Mouse (Mus musculus): ENCODE results near the gene Fam118b. TPM values are rescaled to one million over a fixed set of nuclear protein-coding genes. Genes with fewer than 3 reads are reported as not detected.

The Fam118b gene
- polyA plus RNA-seq (2017; shearing (Covaris generic)): 10 to 100 TPM; 45.5 to 66.0 (median 60.7) TPM

GRCm38 (mm10) chr9:35267146-35267975 is at the start of gene Fam118b, which contains the start of gene Rpusd4:
Fam118b (minus strand) TSS chr9:35267805.
Rpusd4 (plus strand) TSS chr9:35267865.
- ATAC-seq: peak; percentile 84

DNA sequence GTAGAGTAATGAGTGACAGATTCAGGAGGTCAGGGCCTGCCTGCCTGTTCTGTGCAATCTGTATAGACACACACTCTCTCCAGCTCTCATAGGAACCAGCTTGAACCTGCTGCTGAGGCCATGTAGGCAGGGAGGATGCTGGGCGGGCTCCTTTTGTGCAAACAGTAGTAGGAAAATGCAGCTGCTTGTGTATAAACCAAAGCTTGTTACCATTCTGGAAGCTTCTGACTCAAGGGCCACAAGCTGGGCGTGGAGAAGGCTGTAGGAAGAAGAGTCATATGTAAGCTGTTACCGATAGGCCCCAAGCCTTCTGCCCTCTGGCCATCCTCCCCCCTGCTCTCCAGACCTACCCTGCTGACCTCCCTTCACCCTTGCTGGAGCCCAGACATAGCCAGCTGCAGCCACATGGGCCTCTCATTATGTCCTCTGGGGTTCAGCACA is 49.2 kb upstream of the Fam118b start:
- no peak for ATAC-seq

DNA sequence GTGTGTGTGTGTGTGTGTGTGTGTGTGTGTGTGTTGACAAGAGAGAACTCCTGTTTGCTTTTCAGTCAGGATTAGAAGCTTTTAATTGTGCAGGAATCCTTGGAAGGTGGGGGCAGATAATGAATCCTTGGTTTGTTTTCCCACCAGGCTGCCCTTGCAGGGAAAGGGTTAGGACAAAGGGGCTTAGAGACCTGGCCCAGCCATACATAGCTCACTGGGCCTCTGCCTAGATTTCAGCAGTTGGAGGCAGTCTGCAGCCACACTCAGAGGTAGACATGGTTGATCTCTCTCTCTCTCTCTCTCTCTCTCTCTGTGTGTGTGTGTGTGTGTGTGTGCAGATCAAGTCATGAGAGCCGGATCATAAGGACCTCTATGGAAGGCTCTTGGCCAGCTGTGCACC is 46.6 kb upstream of the Fam118b start:
- no peak for ATAC-seq

DNA sequence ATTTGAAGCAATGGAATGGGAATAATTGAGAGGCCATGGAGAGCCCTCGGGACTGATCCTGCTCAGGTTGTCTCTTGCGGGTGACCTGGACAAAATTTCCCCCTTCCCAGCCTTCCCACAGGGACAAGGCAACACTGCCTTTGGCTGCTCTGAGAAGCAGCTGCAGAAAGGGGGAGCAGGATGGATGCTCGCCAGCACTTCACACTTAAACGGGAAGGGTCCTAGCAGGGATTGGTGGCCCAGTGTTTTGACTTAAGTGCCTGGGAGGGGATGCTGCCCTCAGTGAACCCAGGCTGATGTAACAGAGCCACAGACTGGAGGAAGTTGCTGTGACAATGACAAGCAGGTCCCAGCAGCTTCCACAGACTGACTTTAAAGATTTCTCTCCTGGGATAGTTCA is 46.0 kb upstream of the Fam118b start:
- no peak for ATAC-seq

DNA sequence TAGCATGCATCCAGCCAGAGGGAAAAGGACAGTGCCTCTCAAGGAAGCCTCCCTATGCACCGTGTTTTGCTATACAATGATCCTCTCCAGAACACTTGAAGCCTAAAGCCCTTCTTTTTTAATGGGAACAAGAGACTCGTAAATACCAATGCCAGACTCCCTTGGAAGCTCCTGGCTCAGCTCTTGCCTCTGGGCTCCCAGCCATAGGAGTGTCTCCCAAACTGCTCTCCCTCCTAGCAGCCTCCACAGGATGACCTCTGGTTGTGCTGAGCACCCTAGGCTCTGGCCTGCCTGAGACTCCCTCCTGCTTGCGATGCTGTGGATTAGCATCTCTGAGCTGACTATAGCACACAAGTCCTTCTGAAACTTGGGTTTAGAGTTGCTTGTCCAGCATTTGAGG is 44.9 kb upstream of the Fam118b start:
- no peak for ATAC-seq

DNA sequence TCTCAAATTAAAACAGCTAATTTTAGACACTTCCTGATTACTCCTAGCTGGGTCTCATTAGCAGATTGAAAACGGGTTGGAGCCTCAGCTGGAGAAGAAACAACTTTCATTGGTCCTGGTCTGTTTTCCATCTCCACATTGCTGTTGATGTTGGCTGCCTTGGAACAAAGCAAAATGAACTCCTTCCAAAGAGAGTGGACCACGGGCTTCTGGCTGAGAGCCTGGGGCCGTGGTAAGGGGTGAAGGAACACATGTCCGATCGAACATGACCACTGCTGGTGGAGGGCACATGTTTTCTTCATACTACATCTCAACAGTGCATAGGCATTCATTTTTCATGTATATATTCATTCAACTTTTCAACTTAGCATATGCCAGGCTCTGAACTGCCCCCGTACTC is 42.8 kb upstream of the Fam118b start:
- ATAC-seq: no peak

DNA sequence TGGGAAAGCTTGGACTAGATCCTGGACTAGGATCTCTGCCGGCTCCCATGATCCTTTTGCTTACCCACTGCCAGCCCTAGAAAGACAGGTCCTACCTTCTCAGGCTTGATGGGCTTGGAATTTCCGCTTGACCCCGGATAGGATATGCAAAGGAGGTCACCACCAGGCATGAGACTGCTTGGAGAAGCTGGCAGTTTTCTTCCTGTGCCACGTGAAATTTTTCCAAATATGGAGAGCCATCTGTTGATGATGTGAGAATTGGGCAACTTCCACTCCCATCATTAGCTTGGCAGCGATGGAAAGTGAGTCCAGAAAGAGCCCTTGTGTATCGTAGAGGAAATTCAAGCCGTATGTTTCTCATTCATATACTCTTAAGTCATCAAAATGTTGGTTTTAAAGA is 39.9 kb upstream of the Fam118b start:
- ATAC-seq: no peak

DNA sequence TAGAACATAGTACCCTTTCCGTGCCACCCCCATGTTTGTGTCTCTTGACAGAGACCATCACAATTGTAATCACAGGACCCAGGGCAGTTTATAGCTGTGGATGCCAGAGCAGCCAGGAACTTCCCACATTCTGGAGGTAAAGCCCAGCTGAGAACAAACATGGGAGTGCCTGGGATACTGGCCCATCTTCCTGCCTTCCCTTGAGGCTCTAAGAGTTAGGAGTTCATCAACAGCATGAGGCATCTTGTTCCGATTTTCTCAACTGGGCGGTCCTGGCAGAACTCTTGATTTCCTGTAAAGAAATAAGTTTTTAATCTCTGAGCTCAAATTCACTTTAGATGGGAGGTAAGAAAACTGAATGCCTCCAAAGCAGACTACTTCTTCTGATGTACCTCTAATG is 34.6 kb upstream of the Fam118b start:
- no peak for ATAC-seq

- ATAC-seq: no peak
Observed at GRCm38 (mm10) chr9:35297791-35298190, 30.2 kb upstream of the Fam118b start.

- ATAC-seq: no peak
Observed at GRCm38 (mm10) chr9:35293465-35293864, 25.9 kb upstream of the Fam118b start.

DNA sequence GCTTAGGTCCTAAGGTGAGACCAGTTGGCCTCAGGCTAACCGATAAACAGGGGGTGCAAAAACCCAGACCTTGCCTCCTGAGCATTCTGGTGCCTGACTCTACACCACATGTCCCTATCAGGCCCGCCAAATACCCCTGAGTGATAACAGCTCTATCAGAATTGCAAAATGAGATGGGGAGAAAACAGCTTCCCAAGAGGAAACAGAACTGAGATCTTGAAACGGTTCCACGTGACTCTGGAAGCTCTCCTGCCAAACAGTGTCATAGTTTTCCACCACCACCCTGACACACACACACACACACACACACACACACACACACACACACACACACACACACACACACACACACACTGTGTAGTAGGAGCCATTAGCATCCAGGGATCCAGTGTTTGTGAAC is 23.3 kb upstream of the Fam118b start:
- ATAC-seq: no peak

- no peak for ATAC-seq
Observed at GRCm38 (mm10) chr9:35290417-35290816, 22.8 kb upstream of the Fam118b start.

DNA sequence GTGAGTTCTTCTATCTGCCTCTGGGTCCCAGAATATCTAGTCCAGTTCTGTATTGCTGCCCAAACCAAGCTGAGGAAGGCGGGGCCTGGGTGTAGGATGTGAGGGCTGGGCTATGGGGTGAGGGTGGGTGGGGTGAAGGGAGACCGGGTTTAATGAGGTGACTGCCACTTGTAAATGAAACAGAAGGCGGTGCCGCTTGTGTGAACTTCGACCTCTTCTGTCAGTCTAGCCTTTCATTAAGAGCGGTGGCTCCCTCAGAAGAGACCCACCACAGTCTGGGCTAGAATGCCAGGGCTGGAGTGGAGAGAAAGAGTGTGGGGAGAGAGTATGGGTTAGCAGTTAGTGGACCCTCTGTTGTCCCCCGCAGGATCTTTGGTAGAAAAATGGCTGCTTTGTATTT is 22.4 kb upstream of the Fam118b start:
- no peak for ATAC-seq

- ATAC-seq: no peak
Observed at GRCm38 (mm10) chr9:35286351-35286750, 18.7 kb upstream of the Fam118b start.

DNA sequence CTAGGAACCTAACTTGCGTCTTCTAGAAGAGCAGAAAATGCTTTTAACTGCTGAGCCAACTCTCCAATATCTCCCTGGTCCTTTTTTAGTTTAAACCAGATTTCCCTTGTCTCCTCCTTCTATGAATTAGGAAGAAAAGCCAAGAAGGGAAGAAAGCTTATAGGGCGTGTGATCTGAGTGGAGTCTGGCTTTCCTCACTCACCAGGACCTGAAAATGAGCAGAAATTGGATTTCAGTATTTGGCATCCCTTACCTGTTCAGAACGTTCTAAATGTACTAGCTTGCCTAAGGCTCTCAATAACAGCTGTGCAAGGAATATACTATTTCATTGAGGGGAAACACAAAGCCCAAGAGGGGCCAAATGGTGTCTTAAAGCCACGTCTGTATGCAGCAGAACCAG is 16.7 kb upstream of the Fam118b start:
- ATAC-seq: no peak

DNA sequence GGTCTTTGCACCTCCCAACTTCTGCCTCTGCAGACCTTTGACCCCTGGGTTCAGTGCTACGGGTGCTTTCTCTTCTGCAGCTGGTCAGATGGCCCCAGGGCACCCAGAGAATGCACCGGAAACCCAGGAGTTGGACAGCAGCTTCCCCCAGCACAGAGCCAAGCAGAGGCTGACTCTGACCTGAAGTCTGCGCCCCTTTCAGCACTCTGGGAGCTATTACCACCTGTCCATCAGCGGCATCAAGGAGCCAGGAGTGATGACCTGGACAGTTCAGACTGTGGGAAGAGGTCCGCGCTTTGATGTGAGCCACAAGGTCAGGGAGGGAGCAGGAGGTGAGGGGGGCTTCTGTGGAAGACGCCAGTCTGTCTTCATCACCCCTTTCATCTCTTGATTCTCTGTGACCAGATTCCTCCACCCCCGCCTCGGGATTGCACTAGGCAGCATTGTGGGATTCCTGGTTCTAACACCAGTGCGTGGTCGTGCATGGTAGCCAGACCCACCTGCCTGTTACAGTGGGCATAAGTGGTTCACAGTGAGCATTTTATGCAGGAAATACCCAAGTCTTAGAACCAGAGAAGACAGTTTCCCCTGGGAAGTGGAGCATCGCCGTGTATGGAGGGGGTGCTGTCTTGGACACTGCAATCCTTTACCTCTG is 15.9 kb upstream of the Fam118b start:
- no peak for ATAC-seq

GRCm38 (mm10) chr9:35282851-35283200 is 15.2 kb upstream of the Fam118b start:
- ATAC-seq: no peak

DNA sequence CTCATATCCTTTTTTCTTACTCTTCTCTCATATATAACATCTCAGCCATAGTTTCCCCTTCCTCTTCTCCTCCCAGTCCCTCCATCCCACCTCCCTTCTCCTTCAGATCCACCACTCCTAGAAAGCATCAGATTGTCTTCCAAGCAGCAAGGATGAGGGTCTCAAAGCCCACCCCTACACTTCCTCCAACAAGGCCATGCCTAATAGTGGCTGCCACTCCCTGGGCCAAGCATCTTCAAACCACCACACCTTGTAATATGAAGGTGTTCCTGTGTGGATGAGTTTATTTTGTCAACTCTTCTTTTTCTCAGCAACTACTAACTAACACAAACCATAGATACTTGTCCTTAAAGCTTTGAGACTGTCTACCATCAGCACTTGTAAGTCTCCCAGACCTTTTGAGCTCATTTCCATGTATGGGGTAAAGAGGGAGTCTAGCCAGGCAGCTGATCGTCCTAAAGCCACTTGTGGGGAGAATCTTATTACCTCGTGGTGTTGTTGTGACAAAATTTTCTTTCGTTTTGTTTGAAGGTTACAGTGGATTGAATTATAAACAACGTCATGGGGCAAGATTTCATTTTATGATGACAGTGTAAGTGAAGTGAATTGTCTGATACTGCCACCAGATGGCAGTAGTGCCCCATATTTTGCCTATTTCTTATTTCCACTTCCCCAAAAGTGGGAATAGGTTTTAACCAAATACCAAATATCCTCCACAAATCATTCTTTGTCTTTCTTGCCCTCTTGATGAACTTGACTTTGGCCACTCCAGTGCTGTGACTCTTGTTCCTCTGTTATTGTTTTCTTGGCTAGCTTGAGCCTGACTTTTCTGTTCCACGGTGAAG is 14.6 kb upstream of the Fam118b start:
- ATAC-seq: peak; percentile 84

DNA sequence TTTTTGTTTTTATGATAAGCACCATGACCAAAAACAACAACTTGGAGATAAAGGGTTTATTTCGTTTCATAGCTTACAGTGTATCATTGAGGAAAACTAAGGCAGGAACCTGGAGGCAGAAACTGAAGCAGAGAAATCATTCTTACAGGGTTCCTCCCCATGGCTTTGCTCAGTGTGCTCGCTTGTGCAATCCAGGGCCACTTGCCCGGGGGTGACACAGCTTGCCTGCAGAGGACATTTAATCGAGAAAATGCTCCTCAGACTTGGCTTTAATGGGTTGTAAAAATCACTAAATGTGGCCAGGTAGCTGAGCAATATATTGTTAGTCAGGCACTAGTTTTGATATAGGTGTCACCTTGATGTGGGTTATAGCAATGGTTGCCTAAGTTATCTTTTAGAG is 10.8 kb upstream of the Fam118b start:
- no peak for ATAC-seq

DNA sequence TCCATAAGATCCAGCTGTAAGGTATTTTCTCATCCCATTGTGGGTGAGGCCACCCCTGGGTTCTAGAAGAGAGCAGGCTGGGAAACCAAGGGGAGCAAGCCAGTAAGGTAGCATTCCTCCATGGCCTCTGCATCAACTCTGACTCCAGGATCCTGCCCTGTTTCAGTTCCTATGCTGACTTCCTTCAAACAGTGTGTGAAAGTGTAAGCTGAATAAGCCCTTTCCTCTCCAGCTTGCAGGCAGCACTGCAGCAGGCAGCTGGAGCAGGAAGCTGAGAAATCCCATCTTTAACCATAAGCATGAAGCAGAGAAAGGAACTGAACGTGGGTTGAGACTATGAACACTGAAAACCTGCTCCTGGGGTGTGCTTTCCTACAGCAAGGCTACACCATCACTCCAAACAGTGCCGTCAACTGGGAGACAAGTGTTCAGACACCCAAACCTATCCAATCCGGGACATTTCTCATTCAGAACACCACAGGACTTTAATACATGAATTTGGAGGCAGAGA is 10.3 kb upstream of the Fam118b start:
- no peak for ATAC-seq

GRCm38 (mm10) chr9:35267976-35268715 is 541 bp upstream of the Fam118b start:
- peak; percentile 44 for ATAC-seq

DNA sequence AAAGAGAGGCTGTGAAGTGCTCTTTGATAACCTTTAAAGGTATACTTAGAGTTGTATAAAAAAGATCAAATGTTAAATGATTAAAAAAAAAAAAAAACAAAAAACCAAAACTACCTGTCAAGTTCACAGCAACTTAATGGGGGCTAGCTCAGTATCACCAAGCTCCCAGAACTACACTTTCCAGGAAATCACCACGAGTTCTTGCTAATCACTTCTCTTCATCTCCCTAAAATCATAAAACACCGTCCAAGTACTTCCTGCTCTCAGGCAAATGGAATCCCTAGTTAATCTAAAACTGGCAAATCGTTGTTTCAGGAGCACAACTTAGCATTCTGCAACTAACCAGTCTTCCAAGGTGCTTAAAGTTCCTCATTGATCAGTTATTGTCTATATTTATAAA is 3.1 kb downstream of the Fam118b start:
- ATAC-seq: no peak

Data from inflammation-experienced regulatory T-cells, adult 6 months (primary cell).